Mouse (Mus musculus) G1E (cell line): Measurements from ENCODE around the gene Hypk. TPM values are rescaled to one million over a fixed set of nuclear protein-coding genes. Genes with fewer than 3 reads are reported as not detected.

Source experiments
- ATAC-seq: 2 replicates; pipeline ENCODE4 v1.8.0; 2016; ENCODE audit warnings: mild to moderate bottlenecking; ENCODE audit not compliant: insufficient number of reproducible peaks, poor library complexity, low FRiP score, severe bottlenecking; ENCODE audit errors: extremely low read depth
- DNase-seq: peaks from one replicate; pipeline ENCODE4 v3.0.0; 2012; ENCODE audit warnings: low spot score
- H3K27me3 ChIP-seq: 2 replicates; pipeline ENCODE4 v1.6.1; 2012; ENCODE audit warnings: mild to moderate bottlenecking, low read length, inconsistent platforms; ENCODE audit not compliant: insufficient read depth
- H3K36me3 ChIP-seq: replicated peaks from 2 replicates; pipeline ENCODE3; 2012; ENCODE audit warnings: mild to moderate bottlenecking, inconsistent platforms
- H3K4me1 ChIP-seq: 2 replicates; pipeline ENCODE4 v1.6.1; 2012; ENCODE audit warnings: low read depth, low read length, inconsistent platforms, mixed read lengths; ENCODE audit not compliant: insufficient read depth
- H3K4me3 ChIP-seq: 2 replicates; pipeline ENCODE4 v1.5.1; 2012; ENCODE audit warnings: low read depth, mild to moderate bottlenecking, inconsistent platforms, low read length, moderate library complexity, mixed read lengths
- H3K9me3 ChIP-seq: replicated peaks from 2 replicates; pipeline ENCODE4 v1.6.1; 2012; ENCODE audit warnings: inconsistent platforms
- CTCF ChIP-seq: IDR thresholded peaks from 2 replicates; pipeline ENCODE4 v1.5.1; 2012; ENCODE audit warnings: low read depth, low read length, inconsistent platforms, mixed read lengths
- GATA1 ChIP-seq: IDR thresholded peaks from 2 replicates; pipeline ENCODE4 v1.6.1; 2012; ENCODE audit warnings: borderline replicate concordance, low read length, inconsistent platforms, mixed read lengths
- GATA2 ChIP-seq: IDR thresholded peaks from 2 replicates; pipeline ENCODE4 v1.6.1; 2012; ENCODE audit warnings: low read depth, low read length, inconsistent platforms, borderline replicate concordance
- POLR2AphosphoS5 ChIP-seq: IDR thresholded peaks from 2 replicates; pipeline ENCODE4 v1.6.1; 2012; ENCODE audit warnings: low read depth, low read length, inconsistent platforms; ENCODE audit not compliant: insufficient replicate concordance
- TAL1 ChIP-seq: conservative IDR thresholded peaks from 2 replicates; pipeline ENCODE4 v1.6.1; 2012; ENCODE audit warnings: low read depth, low read length, inconsistent platforms, mixed read lengths
- polyA plus RNA-seq: library from polyadenylated mRNA; stranded (reverse); fragments of >175 nt; gene quantifications from 2 replicates; pipeline ENCODE4 v1.2.3, GENCODE M21; 2012
- total RNA-seq, 2 experiments: library from RNA; stranded (forward) in 1 of 2; stranded (reverse) in 1 of 2; fragments of 200-1000 nt in 1 of 2; fragments of >200 nt in 1 of 2; fragmentation: Nextera tagmentation in 1 of 2; gene quantifications; 2 replicates each; pipeline ENCODE4 v1.2.3; 2014 to 2017

Gene Hypk
- total and polyA plus RNA-seq, 3 experiments = 21.5 to 124 (median 82.9) TPM

- ATAC-seq (no peak), DNase-seq (no peak)
- no peak for TF ChIP-seq CTCF
- no peak for TF ChIP-seq TAL1
- TF ChIP-seq POLR2AphosphoS5 = no peak
- no peak for TF ChIP-seq GATA1
- no peak for TF ChIP-seq GATA2
- Histone ChIP-seq H3K36me3 (peaks cover 16% of the 10 kb centered on the region), H3K4me1 (peaks cover 58% of the 10 kb centered on the region), H3K27me3 (0 out of 2 replicates have a peak, but pooled peaks cover 2% of the 10 kb centered on the region), H3K4me3 (no peak overlapping the region), H3K9me3 (no peaks in the 10 kb centered on the region)
Measured at GRCm38 (mm10) chr2:121445117-121445516, 8.0 kb upstream of the Hypk start.

- peaks cover 70% of the 10 kb centered on the region for H3K4me1 ChIP-seq
- no peak for ATAC-seq
- H3K36me3 ChIP-seq = peaks cover 17% of the 10 kb centered on the region
- no peak for DNase-seq
- H3K4me3 ChIP-seq = no peak overlapping the region; the same call in 1 of the 2 replicates
- H3K27me3 ChIP-seq = 0 out of 2 replicates have a peak, but pooled peaks cover 2% of the 10 kb centered on the region
- H3K9me3 ChIP-seq = no peaks in the 10 kb centered on the region
- TF ChIP-seq GATA2 = no peak
- TF ChIP-seq POLR2AphosphoS5 = no peak
- TF ChIP-seq GATA1 = no peak
- TF ChIP-seq CTCF = no peak
Measured at GRCm38 (mm10) chr2:121446506-121446905, 6.6 kb upstream of the Hypk start.

- Histone ChIP-seq H3K36me3 (peaks cover 18% of the 10 kb centered on the region), H3K4me3 (no peak overlapping the region), H3K4me1 (peaks cover 69% of the 10 kb centered on the region), H3K9me3 (no peaks in the 10 kb centered on the region), H3K27me3 (no peaks in the 10 kb centered on the region)
- ATAC-seq (no peak), DNase-seq (no peak)
- TF ChIP-seq GATA1 = no peak
- no peak for TF ChIP-seq TAL1
- TF ChIP-seq GATA2 = no peak
- TF ChIP-seq CTCF = no peak
- TF ChIP-seq POLR2AphosphoS5 = no peak
Measured at GRCm38 (mm10) chr2:121447006-121447405, 6.1 kb upstream of the Hypk start.

GRCm38 (mm10) chr2:121448136-121448535 is 5.0 kb upstream of the Hypk start:
- H3K27me3 ChIP-seq = no peaks in the 10 kb centered on the region
- H3K36me3 ChIP-seq = peaks cover 29% of the 10 kb centered on the region
- DNase-seq (no peak), ATAC-seq (no peak)
- peaks cover 65% of the 10 kb centered on the region for H3K4me1 ChIP-seq
- H3K9me3 ChIP-seq = no peaks in the 10 kb centered on the region
- TF ChIP-seq GATA2 (no peak), TAL1 (no peak), CTCF (no peak), GATA1 (no peak), POLR2AphosphoS5 (no peak)
- peak overlapping the region; percentile 91 for H3K4me3 ChIP-seq

- Histone ChIP-seq H3K9me3 (no peaks in the 10 kb centered on the region), H3K4me3 (peak within 1 kb of the TSS; percentile 91), H3K27me3 (no peaks in the 10 kb centered on the region), H3K36me3 (peaks cover 37% of the 10 kb centered on the region), H3K4me1 (peaks cover 68% of the 10 kb centered on the region)
- ATAC-seq (peak; percentile 91), DNase-seq (peak; percentile 96)
- TF ChIP-seq GATA1 = no peak
- no peak for TF ChIP-seq TAL1
- no peak for TF ChIP-seq POLR2AphosphoS5
- TF ChIP-seq CTCF = no peak
- TF ChIP-seq GATA2 = no peak
Measured at GRCm38 (mm10) chr2:121448739-121449535, 4.2 kb upstream of the Hypk start, which contains the start of gene Serf2. Gene Serf2, plus strand, starts transcription at chr2:121449195.

GRCm38 (mm10) chr2:121449545-121450011 is 3.5 kb upstream of the Hypk start:
- no peaks in the 10 kb centered on the region for H3K27me3 ChIP-seq
- H3K36me3 ChIP-seq = peaks cover 44% of the 10 kb centered on the region
- ATAC-seq = no peak
- H3K4me1 ChIP-seq = peaks cover 65% of the 10 kb centered on the region
- TF ChIP-seq GATA1 (no peak), POLR2AphosphoS5 (no peak), TAL1 (no peak), GATA2 (no peak), CTCF (no peak)
- H3K4me3 ChIP-seq = peak overlapping the region; percentile 91
- DNase-seq = peak; percentile 20
- H3K9me3 ChIP-seq = no peaks in the 10 kb centered on the region
